Mouse (Mus musculus) forebrain, embryonic 11.5 days (tissue): Measurements from ENCODE around the gene Gm45717. TPM values are rescaled to one million over a fixed set of nuclear protein-coding genes. Genes with fewer than 3 reads are reported as not detected.

Experiments
- ATAC-seq: fragments of 200-750 bp; cut with Nextera tagmentation; replicated peaks from 2 replicates; pipeline ENCODE4 v1.8.0; 2017; ENCODE audit warnings: moderate TSS enrichment; ENCODE audit not compliant: low FRiP score
- DNase-seq: peaks from one replicate; pipeline ENCODE4 v3.0.0-alpha.2; 2017; ENCODE audit warnings: low spot score
- H3K27ac ChIP-seq: fragments of 300-500 bp; sonication (generic); 2 replicates; pipeline ENCODE4 v1.5.1; 2014; ENCODE audit warnings: low read depth, low read length
- H3K27me3 ChIP-seq: fragments of 300-500 bp; sonication (generic); 2 replicates; pipeline ENCODE4 v1.6.1; 2014; ENCODE audit warnings: mild to moderate bottlenecking, low read length, mixed read lengths; ENCODE audit not compliant: control insufficient read depth, insufficient read depth
- H3K36me3 ChIP-seq: fragments of 300-500 bp; sonication (generic); 2 replicates; pipeline ENCODE4 v1.6.1; 2014; ENCODE audit warnings: mild to moderate bottlenecking, low read length, moderate library complexity, mixed read lengths; ENCODE audit not compliant: control insufficient read depth, insufficient read depth
- H3K4me1 ChIP-seq: fragments of 300-500 bp; sonication (generic); replicated peaks from 2 replicates; pipeline ENCODE4 v1.6.1; 2014; ENCODE audit warnings: low read length, mixed read lengths; ENCODE audit not compliant: control insufficient read depth, insufficient read depth
- H3K4me2 ChIP-seq: fragments of 300-500 bp; sonication (generic); 2 replicates; pipeline ENCODE4 v1.6.1; 2014; ENCODE audit warnings: low read depth, mild to moderate bottlenecking, low read length, moderate library complexity, mixed read lengths; ENCODE audit not compliant: severe bottlenecking
- H3K4me3 ChIP-seq: fragments of 300-500 bp; sonication (generic); 2 replicates; pipeline ENCODE4 v1.5.1; 2014; ENCODE audit warnings: low read depth, low read length
- H3K9ac ChIP-seq: fragments of 300-500 bp; sonication (generic); 2 replicates; pipeline ENCODE4 v1.6.1; 2014; ENCODE audit warnings: low read length
- H3K9me3 ChIP-seq: fragments of 300-500 bp; sonication (generic); 2 replicates; pipeline ENCODE4 v1.6.1; 2016; ENCODE audit warnings: low read length, mixed read lengths; ENCODE audit not compliant: control insufficient read depth
- WGBS: fragments of 180-500 bp; shearing (Covaris S2); extraction: QIAGEN DNeasy Blood & Tissue Kit; methylation state at CpG from one replicate; pipeline ENCODE4 v1.1.7; 2014; 5-methylcytosine and 5-hydroxymethylcytosine counted together
- polyA plus RNA-seq: library from polyadenylated mRNA; unstranded; fragments of >200 nt; fragmentation: Nextera tagmentation; extraction: Ambion mirVana; gene quantifications from 2 replicates; pipeline ENCODE4 v1.2.1, GENCODE M21; 2014

The Gm45717 gene
- polyA plus RNA-seq, 1 experiment from 2014 or later: not detected

DNA sequence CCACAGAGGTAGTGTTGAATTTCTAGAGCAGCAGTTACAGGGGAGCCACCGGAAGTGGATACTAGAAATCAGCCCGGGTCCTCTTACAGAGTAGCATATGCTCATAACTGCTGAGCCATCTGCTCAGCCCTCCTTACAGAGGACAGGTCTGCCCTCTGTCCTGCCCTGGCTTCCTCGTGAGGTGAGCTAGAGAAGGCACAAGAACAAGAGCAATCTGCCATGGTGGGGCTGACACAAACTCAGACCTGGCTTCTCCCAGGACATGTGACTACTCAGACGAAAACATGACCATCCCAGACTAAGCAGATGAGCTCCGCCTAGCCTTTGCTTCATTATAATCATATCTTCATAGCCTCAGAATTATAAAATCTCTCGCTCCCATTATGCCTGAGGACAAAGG is 4.0 kb downstream of the Gm45717 start:
- Histone ChIP-seq H3K9me3 (no peaks in the 10 kb centered on the region), H3K27me3 (0 out of 2 replicates have a peak, but pooled peaks cover 2% of the 10 kb centered on the region), H3K4me1 (peaks cover 10% of the 10 kb centered on the region; the same call in 1 of the 2 replicates), H3K4me3 (no peak overlapping the region), H3K4me2 (no peak overlapping the region), H3K9ac (no peak overlapping the region), H3K36me3 (no peaks in the 10 kb centered on the region), H3K27ac (no peak overlapping the region)
- WGBS: 84% methylated on average over 6 of the region's 6 CpGs
- DNase-seq (no peak), ATAC-seq (no peak)

DNA sequence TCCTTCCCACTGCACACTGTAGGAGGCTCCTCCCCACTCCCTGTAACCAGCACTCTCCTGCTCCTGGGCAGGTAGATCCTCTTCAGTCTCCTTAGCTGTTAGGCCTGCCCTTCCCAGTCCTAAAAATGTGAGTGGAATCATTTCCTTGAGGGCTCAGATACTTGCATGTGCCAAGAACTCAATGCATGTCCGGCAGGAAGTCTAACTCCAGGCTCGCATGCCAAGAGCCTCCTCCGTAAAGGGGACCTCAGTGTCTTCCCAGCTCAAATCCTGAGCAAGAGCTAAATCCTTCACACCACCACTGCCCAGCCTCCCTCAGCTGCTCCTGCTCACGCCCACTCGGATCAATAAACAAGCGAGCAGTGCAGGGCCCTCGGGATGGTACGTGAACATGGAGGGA is 4.7 kb downstream of the Gm45717 start:
- ATAC-seq (no peak), DNase-seq (no peak)
- Histone ChIP-seq H3K4me2 (no peak overlapping the region), H3K27me3 (no peaks in the 10 kb centered on the region), H3K36me3 (no peaks in the 10 kb centered on the region), H3K4me1 (peaks cover 8% of the 10 kb centered on the region; the same call in 1 of the 2 replicates), H3K4me3 (no peak overlapping the region), H3K27ac (no peak overlapping the region), H3K9ac (no peak overlapping the region), H3K9me3 (no peaks in the 10 kb centered on the region)
- WGBS: 60% methylated on average over 8 of the region's 8 CpGs

DNA sequence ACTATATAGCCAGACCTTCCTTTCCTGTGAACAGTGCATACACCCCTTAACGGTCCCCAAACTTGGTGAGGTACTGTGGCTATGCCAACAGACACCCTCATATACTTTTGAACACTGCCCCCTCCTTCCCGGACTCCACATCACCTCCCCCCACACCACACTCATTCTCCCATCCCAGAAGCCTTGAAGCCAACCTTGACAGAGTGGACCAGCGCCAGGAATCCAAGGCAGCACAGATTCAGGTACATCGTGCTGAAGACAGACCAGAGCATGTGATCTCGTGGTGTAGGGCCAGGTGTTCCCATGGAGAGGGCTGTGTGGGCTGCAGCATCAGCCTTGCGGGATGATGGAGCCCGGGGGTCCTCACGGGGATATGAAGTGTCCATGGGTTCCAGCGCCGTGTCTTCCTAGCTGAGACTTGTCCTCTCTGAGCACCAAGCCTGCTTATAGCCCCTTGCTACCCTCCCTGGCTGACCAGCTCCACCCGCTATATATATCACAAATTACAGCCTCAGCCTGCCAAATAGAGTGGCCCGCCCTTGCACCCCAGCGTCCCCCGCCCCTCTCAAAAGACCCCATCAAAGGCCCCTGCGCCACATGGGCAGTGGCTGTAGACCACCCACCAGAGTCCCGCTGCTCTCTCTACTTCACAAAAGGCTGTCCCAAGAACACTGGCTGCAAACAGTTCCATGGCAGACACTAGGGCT is 5.8 kb downstream of the Gm45717 start, which contains the start of gene Ifitm5:
Ifitm5 (minus strand) TSS at position 468 of the 707 bp plus-strand sequence.
- Histone ChIP-seq H3K27me3 (no peaks in the 10 kb centered on the region), H3K9ac (no peak within 1 kb of the TSS), H3K4me2 (no peak within 1 kb of the TSS), H3K9me3 (no peaks in the 10 kb centered on the region), H3K4me3 (no peak within 1 kb of the TSS), H3K27ac (no peak within 1 kb of the TSS), H3K36me3 (no peaks in the 10 kb centered on the region), H3K4me1 (peaks cover 8% of the 10 kb centered on the region; the same call in 1 of the 2 replicates)
- ATAC-seq (no peak), DNase-seq (no peak)
- 74% methylated on average over 16 of the region's 16 CpGs for WGBS

DNA sequence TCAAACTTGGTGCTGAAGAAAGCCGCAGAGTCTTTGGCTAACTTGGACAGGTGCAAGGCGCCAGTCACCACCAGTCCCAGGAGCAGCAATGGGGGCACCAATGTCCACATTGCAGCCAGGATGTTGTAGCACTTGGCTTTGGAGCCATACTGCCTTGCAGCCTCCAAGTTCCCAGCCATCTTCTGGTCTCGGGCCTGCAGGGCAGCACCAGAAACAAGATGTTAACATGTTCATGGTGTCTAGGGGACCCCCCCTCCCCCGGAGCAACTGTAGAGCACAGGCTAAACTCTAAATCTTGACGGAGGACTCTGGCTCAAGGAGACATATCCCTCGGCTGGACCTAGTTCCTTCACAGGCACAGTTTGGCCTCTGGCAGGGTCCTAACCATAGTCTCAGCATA is 6.5 kb downstream of the Gm45717 start:
- H3K9ac ChIP-seq: no peak overlapping the region
- no peaks in the 10 kb centered on the region for H3K36me3 ChIP-seq
- no peak overlapping the region for H3K4me3 ChIP-seq
- no peak overlapping the region for H3K27ac ChIP-seq
- H3K9me3 ChIP-seq: no peaks in the 10 kb centered on the region
- 91% methylated on average over 6 of the region's 6 CpGs for WGBS
- no peaks in the 10 kb centered on the region for H3K27me3 ChIP-seq
- peaks cover 8% of the 10 kb centered on the region; the same call in 1 of the 2 replicates for H3K4me1 ChIP-seq
- no peak overlapping the region for H3K4me2 ChIP-seq
- ATAC-seq (no peak), DNase-seq (no peak)

DNA sequence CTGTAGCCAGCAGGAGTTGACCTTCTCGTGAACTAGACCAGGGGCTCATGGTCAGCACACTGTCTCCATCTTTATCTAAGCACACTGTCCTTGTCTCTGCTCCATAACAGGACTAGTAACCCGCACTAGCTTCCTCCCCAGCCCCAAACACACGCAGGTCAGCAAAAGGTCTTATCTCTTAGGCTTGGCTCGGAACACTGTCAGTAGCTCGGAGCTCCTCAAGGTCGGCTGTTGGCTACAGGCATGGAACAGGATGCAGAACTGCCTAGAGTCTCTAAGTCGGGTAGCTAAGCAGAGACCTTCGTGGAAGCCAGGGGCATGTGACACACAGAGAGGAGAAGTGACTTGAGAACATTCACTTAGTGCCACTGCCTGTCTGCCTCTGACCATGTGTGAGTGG is 7.6 kb downstream of the Gm45717 start:
- no peak overlapping the region for H3K27ac ChIP-seq
- no peaks in the 10 kb centered on the region for H3K27me3 ChIP-seq
- no peak for DNase-seq
- H3K4me3 ChIP-seq: no peak overlapping the region
- H3K9ac ChIP-seq: no peak overlapping the region
- no peaks in the 10 kb centered on the region for H3K36me3 ChIP-seq
- WGBS: 90% methylated on average over 8 of the region's 8 CpGs
- H3K4me2 ChIP-seq: no peak overlapping the region
- H3K4me1 ChIP-seq: peaks cover 8% of the 10 kb centered on the region; the same call in 1 of the 2 replicates
- ATAC-seq: no peak
- H3K9me3 ChIP-seq: no peaks in the 10 kb centered on the region

DNA sequence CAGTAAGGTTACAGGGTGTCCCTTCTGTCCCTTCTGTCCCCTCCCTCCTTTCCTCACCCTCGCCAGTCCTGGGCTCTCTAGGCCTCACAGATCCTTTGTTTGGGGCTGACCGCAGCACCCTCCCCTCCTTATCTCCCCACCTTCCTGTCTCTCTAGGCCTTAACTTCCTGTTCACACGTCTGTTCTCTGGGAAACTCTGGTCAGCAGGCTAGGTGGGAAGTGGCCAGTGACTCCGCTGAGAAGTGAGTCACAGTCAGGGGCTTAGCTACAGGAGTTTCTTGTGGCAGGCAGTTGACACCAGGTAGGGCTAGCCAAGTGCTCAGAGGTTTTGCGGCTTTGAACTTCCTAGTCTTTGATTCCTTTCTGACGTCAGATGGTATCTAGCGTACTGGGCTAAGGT is 8.8 kb downstream of the Gm45717 start:
- H3K36me3 ChIP-seq: no peaks in the 10 kb centered on the region

DNA sequence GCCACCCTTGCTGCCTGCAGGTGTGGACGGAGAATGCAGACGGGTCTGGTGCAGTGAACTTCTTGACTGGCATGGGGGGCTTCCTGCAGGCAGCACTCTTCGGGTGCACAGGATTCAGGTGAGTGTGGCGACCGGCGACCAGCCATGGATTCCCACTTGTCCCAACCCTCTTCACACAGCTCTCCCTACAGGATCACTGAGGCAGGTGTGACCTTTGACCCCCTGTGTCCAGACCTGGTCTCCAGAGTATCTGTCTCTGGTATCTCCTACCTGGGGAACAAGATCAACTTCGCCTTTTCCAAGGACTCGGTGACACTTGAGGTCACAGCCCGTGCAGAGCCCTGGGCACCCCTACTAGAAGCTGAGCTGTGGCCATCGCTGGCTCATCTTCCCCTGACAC is 9.4 kb downstream of the Gm45717 start:
- Histone ChIP-seq H3K4me1 (peaks cover 10% of the 10 kb centered on the region; the same call in 1 of the 2 replicates), H3K4me3 (no peak overlapping the region), H3K27ac (no peak overlapping the region), H3K36me3 (no peaks in the 10 kb centered on the region), H3K4me2 (no peak overlapping the region), H3K27me3 (no peaks in the 10 kb centered on the region), H3K9me3 (no peaks in the 10 kb centered on the region), H3K9ac (no peak overlapping the region)
- ATAC-seq: no peak
- no peak for DNase-seq
- WGBS: 91% methylated on average over 10 of the region's 10 CpGs

More for the DNA sequence above, 8.8 kb downstream of the Gm45717 start:
- H3K4me3 ChIP-seq: no peak overlapping the region
- no peak for ATAC-seq
- no peaks in the 10 kb centered on the region for H3K27me3 ChIP-seq
- H3K9ac ChIP-seq: no peak overlapping the region
- no peak overlapping the region for H3K27ac ChIP-seq
- H3K4me2 ChIP-seq: no peak overlapping the region
- 80% methylated on average over 7 of the region's 7 CpGs for WGBS
- no peak for DNase-seq
- no peaks in the 10 kb centered on the region for H3K9me3 ChIP-seq
- peaks cover 10% of the 10 kb centered on the region; the same call in 1 of the 2 replicates for H3K4me1 ChIP-seq

DNA sequence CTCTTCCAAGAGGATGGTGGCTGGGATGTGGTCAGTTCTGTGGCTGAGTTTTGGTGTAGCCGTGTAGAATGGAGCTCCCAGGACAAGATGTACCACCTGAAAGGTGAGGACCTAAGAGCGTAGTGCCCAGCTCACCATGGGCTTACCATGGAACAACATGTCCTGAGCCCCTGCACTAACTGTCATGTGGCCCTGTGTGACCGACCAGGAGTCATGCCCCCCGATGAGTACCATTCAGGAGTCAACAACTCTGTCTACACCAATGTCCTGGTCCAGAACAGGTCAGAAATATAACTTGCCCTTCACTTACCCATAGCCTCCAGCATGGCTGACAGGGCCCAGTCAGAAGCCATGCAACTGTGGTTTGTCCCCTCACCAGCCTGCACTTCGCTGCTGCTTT is 10.5 kb downstream of the Gm45717 start:
- H3K4me3 ChIP-seq: no peak overlapping the region
- no peaks in the 10 kb centered on the region for H3K36me3 ChIP-seq
- WGBS: 95% methylated on average over 5 of the region's 5 CpGs
- no peak overlapping the region for H3K27ac ChIP-seq
- DNase-seq (peak; percentile 41), ATAC-seq (no peak)
- H3K4me1 ChIP-seq: peaks cover 2% of the 10 kb centered on the region; the same call in 1 of the 2 replicates
- H3K27me3 ChIP-seq: no peaks in the 10 kb centered on the region
- no peaks in the 10 kb centered on the region for H3K9me3 ChIP-seq
- no peak overlapping the region for H3K9ac ChIP-seq
- H3K4me2 ChIP-seq: no peak overlapping the region

DNA sequence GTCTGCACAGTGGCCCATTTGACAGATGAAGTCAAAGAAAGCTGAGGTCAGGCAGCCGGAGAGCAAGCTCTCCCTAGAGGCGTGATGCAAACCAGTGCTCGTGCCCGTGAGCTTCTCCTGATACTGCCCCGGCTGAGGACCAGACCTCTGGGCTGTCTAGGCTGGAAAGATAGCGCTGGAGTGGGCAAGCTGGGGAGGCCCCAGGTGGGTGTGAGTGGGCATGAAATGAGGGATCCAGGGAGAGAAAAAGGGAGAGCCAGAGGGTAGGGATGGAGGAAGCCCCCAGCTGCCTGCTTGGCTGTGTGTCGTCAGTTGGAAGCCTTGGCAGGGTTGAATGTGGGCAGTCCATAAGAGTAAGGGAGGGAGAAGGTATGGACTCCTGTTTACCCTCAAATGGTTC is 11.5 kb downstream of the Gm45717 start:
- Histone ChIP-seq H3K27me3 (no peaks in the 10 kb centered on the region), H3K4me3 (no peak overlapping the region), H3K4me1 (peaks cover 2% of the 10 kb centered on the region; the same call in 1 of the 2 replicates), H3K27ac (no peak overlapping the region), H3K9ac (no peak overlapping the region), H3K4me2 (no peak overlapping the region), H3K36me3 (no peaks in the 10 kb centered on the region), H3K9me3 (no peaks in the 10 kb centered on the region)
- WGBS: 94% methylated on average over 7 of the region's 7 CpGs
- DNase-seq (no peak), ATAC-seq (no peak)
